Mouse (Mus musculus): Measurements from ENCODE around the gene Bicdl2.

Gene Bicdl2

DNA sequence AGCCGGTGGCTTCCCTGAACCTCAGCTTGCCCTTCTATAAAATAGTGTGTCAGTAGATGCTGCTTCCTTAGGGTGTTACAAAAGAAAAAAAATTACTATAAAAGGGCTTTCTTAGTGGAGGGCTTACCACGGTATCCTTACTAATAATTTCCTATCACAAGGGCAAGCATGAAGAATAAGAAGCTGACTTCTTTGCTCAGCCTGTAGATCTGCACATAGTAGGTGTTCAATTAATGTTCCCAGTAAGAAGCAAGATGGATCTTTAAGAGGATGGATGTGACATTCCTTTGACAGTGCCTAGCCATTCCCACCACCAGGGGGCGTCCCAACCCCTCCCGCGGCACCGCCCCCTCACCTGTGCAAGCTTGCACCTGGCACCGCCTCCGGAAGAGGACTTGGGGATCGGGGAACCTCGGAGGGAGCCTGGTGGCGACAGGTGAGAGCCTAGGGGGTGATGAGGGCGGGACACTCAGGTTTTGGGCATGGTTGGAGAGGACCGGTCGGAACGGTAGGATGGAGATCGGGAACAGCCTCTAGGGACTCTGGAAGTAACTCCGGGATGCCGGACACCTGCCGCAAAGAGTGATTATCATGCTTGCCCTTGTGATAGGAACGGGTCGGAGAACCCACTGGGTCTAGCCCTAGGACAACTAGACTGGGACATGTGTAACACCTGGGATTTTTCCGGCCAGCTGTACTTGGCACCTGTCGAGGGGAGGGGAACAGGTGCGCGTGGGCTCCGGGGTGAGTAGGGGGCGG, at the start of gene Bicdl2:
Gene Bicdl2 (plus strand): TSS at position 390 of the 759 bp plus-strand sequence.
- peak; percentile 63 for DNase-seq (ENCODE audit: low spot score)

DNA sequence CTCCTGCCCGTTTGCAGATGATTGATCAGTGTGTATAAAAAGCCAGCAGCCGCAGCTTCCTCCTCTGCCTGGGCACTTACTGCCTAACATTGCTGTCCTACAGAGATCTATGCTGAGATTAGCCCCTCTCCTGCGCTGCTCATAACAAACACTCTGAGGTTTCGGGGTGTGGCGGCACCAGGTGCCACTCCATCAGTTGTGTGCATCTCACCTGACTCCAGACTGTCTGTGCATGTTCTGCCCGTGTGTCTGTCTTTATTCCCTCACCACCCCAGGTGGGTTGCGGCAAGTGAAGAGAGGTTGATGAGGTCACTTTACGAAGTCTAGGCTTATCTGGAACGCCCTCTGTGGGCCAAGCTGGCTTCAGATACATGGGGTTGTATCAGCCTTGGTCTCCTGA, 43.2 kb upstream of the Bicdl2 start:
- no peak for DNase-seq (ENCODE audit: low spot score)

DNA sequence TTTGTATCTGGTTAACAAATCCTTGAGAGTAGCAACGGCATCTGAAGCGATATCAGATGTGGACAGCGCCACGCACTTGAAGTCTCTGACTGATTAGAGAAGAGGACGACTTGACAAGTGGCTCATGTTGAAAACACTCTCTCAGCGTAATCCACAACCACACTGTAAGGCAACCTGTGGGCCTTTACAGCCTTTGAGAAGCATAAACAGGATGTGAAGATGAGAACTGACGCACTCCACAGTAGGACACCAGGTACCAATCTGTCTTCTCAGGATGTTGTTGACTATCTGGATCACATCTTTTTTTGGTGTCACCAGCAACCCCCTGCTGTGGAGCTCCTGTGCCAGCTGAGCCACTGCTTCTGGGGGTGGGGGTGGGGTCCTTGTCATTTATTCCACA, 40.0 kb upstream of the Bicdl2 start:
- no peak for DNase-seq (ENCODE audit: low spot score)

DNA sequence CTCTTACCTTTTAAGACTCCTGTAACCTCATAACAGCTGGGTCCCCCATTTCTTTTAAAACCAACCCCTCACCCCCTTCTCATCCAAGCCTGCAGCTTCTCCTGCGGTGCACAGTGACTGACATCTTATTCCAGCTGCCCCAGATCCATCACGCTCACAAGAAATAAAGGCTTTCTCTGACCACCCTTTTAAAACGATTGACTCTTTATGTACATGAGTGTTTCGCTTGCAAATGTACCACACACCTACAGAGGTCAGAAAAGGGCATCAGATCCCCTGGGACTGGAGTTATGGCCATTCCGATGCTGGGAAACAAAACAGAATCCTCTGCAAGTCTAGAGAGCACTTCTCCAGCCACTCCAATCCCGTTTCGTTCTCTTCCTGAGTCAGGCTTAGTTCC, 32.5 kb upstream of the Bicdl2 start:
- no peak for DNase-seq (ENCODE audit: low spot score)

DNA sequence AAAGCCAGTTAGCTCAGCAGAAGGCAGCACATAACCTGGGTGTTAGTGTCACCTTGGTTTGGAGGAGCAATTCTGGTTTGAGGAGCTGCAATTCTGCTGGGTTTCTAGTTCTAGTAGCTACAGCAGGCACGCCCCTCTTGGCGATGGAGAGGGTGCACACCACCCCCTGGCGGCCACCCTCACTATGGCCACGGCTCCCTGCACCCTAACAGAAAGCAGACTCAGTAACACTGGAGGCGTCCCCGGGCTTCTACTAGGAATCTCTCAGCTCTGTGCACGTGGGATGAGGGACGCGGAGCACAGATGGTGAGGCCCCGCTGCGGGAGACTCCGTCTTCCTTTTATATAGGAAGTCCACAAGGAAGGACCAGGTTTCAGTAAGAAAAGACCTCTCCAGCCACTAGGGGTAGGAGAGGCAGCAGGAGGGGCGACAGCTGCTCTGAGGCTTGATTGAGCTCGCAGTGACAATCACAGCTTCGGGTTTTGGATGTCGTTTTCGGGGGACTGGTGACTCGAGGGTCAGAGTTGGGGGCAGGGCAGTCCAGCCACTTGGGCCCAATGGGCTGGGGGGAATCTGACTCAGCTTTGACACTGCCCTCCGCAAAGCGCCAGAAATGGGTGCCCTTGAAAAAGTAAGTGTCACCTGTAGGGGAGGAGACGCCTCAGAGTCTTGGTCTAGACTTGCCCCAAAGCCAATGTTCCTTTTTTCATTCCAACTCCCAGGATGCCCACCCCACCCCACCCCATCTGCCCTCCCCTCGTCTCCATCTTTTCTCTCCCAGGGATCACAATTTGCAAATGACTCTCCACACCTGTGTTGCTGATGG, 29.9 kb upstream of the Bicdl2 start:
- DNase-seq (ENCODE audit: low spot score) = peak; percentile 82

DNA sequence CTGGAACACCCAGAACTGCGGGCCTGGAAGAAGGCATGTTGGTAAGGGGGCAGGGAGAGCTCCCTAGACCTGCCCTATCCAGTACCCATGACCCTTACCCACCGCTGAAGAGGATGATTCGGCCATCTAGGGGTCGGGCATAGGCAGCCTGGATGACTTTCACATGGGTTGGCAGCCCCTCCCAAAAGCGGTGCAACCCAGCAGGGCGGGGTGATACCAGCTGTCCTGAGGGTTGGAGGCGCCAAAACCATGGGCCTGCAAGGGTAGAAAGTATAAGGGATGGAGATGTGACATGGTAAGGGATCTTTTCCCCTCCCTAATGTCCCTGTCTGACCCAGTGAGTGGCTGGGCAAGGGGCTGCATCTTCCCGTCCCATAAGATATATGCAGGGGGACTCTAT, 29.1 kb upstream of the Bicdl2 start:
- no peak for DNase-seq (ENCODE audit: low spot score)

DNA sequence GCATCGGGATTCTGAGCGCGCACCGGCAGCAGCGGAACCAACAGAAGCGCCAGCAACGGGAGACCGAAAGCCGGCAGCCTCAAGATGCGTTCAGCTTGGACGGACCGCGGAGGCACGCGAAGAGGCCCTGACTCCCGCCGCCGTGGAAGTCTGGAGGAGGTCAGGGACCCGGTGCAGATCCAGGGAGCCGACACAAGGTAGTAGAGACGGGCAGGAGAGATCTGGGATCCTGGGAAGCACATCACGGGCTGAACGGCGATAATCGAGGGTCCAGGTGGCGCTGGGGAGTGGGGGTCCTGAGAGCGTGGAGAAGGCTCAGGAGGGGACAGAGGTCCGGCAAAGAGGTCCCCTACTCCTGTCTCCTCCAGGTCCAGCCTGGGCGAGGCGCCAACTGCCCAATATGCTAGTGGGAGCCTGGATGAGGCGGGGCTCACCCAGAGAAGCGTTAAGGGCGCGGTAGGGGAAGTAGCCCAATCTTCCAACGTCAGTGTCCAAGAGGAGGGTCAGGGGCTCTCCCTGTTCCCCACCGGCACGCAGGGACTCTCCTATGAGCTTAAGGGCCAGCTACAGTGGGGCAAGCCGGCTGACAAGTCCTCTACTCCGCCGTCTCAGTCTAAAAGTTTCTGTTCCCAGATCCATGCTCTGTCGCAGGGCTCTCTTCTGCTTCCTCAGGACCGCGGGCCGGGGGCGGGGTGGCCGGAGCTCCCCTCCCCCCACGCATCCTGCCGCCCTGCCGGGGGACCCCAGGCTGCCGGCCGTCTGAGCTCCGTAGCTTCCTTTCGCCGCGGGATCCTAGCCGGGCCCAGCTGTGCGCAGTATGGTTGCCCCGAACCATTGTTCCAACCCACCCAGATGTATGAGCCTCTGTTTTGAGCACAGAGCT, 15.5 kb upstream of the Bicdl2 start, which contains the start of gene Mmp25:
Gene Mmp25 (minus strand): TSS at position 665 of the 883 bp plus-strand sequence.
- no peak for DNase-seq (ENCODE audit: low spot score)

DNA sequence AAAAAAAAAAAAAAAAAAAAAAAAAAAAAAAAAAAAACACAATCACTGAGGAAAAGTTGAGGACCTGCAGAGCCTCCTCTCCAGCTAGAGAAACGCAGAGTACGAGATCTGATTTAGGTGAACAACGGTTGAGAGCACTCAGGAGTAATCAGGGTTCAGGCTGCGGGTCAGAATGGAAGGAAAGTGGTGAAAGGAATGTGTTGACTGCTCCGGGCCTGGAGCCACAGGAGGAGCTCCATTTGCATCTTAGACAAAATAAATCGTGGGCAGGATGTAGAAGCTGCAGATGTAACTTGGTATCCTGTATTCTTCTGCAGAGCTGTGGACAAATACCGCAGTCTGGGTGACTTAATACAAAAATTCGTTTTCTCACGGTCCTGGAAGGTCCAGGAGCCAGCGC, 14.4 kb upstream of the Bicdl2 start:
- no peak for DNase-seq (ENCODE audit: low spot score)

DNA sequence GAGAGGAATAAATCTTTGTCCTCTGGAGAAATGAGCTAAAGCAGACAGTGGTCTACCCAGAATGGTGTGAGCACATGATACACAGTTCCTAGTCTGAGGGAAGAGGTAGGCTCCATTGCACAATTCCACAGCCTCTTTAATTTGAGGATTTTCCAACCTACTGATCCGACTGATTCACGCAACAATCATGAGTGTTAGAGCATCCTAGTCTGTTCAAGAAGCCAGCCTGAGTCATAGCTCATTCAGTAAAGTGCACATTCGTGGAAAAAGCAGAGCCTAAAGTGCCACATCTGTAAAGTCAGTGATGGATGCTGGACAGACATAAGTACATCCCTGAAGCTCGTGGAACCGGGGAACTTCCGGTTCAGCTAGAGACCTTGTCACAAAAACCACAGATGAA, 8.9 kb upstream of the Bicdl2 start:
- no peak for DNase-seq (ENCODE audit: low spot score)

DNA sequence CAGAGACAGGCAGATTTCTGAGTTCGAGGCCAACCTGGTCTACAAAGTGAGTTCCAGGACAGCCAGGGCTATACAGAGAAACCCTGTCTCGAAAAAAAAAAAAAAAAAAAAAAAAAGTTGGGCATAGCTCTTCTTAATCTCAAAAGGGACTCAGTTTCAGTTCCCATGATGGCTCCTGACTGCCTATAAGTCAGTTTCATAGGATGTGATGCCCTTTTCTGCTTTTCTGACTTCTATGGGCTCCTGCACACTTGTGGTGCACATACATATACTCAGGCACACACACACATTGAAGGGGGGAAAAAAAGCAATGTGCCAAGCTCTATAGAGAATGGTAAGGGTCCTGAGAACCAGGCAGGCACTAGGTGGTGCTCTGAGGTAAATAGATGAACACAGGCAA, 7.0 kb upstream of the Bicdl2 start:
- no peak for DNase-seq (ENCODE audit: low spot score)

DNA sequence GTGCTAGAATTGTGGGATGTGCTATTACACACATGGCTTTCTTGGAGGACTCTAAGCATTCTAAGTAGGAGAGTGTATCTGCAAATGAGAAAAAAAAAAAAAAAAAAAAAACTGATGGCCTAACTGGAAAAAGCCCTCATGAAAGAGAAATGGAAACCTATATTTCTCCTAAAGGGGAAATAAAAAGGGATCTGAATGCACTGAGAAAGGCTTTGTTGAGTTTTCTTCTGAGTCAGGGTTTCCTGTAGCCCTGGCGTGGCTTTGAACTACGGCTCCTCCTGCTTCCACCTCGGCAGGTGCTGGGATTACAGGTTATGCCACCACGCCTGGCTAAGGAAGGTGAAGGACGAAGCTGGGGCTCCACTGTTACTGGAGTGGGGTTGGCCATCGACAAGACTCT, 6.3 kb upstream of the Bicdl2 start:
- DNase-seq (ENCODE audit: low spot score) = no peak

DNA sequence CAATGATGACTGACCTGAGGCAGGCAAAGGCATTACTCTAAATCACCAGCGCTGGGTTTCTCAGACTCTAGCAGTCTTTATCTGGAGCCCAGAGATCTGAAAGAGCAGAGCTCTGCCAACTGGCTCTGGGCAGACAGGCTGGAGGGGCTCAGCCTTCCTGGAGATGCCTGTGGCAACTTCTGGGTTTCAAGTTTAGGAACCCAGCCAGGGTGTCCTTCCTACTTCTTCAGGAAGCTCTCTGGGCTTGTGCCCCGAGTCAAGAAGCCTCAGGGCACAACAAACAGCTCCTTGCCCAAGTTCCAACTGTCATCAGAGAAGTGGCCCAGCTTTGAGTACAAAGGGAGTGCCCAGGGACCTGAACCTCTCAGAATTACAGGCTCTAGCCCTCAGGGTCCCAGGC, 5.9 kb upstream of the Bicdl2 start:
- no peak for DNase-seq (ENCODE audit: low spot score)

DNA sequence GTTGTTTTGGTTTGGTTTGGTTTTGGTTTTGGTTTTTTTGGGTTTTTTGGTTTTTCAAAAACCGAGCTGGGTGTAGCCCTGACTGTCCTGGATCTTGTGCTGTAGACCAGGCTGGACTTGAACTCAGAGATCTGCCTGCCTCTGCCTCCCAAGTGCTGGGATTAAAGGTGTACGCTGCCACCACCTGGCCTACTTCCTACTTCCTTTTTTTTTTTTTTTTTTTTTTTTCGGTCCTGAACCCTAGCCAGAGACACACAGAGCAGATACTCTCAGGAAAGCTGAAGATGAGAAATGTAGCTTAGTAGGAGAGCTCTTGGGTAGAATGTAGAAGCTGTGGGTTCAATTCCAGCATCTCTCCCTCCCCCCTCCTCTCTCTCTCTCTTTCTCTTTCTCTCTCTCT, 1.9 kb upstream of the Bicdl2 start:
- no peak for DNase-seq (ENCODE audit: low spot score)

DNA sequence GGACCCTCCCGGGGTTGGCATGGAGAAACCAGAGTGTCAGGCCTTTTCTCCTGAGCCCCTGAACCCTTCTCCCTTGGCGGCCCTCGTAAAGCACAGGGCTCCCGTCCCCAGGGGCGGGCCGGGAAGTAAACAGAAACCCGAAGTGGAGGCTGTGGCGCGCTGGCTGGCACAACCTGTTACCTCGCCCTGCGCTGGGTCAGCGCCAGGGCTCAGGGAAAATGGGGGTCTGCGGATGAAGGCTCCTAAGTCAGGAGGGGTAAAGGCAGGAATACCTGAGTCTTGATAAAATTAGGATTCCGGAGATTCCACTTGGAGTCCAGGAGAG, 532 bp downstream of the Bicdl2 start:
- DNase-seq (ENCODE audit: low spot score) = no peak

DNA sequence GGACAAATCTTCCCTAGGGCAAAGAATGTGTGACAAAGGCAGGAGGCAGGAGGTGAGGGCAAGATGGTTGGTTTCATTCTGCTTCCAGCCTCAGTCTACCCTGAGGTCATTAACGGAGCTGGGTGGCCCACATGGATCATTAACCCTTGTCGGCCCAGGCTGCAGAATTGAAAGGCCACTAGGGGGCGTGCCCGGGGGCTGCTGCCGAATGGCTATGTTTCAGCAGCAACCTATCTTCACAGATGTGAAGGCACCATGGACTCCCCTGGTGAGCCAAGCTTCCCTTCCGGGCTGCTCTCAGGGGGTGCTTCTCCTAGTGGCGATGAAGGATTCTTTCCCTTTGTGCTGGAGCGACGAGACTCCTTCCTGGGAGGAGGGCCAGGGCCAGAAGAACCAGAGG, 1.2 kb downstream of the Bicdl2 start:
- DNase-seq (ENCODE audit: low spot score) = no peak

DNA sequence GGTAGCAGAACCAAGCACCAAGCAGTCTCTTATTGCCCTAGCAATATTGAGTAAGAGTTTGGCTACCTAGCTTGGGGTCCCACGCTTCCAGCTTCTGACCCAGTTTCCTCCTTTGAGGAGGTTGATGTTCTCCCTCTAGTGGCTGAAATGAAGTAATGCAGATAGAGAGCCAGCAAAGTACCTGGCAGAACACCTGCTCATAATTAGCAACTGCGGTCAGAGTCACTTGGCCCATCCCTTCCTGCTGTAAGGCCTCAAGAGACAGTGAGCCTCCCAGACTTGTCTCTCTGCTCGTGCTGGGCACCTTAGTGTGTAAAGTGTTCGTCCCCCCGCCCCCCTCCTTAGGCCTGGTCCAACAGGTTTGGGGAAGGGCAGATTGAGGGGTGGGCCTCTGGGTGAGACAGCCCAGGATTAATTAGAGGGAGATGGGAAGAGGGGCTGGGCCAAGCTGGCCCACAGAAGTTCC, 4.3 kb downstream of the Bicdl2 start:
- no peak for DNase-seq (ENCODE audit: low spot score)

DNA sequence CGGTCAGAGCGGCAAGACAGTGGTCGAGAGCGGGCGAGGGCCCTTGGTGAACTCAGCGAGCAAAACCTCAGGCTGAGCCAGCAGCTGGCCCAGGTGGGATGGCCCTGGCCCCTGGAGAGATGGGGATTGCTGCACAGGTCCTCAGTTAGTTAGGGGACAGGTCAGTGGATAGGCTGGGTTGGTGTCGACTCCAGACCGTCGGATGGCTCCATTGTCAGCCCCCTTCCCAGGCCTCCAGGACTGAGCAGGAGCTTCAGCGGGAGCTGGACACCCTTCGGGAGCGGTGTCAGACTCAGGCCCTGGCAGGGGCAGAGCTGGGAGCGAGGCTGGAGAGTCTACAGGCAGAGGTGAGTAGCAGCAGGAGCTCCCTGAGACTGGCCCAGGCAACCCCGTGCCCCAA, 5.2 kb downstream of the Bicdl2 start:
- no peak for DNase-seq (ENCODE audit: low spot score)

DNA sequence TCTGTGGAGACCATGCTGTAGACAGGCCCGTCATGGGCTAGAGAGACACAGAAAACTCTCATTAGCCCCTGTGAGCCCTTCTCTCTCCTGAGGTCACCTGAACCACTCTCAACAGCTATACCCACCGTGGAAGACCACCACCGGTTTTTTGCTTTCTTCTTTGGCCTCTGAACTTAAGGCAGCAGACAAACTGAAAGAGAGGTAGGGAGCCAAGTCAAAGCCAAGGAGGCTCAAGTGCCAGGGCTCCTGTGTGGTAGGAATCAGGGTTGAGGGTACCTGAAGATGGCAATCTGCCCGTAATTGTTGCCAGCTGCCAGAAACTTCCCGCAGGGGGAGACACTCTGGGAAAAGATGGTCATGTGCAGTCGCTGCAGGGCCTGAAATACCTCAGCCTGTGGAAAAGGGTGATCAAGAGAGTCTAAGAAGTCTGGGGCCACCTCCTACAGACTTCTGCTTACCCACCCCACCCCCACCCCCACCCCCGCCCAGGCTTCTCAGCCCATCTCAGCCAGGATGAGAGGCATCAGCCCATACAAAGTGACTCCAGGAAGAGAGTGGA, 10.3 kb downstream of the Bicdl2 start:
- no peak for DNase-seq (ENCODE audit: low spot score)

DNA sequence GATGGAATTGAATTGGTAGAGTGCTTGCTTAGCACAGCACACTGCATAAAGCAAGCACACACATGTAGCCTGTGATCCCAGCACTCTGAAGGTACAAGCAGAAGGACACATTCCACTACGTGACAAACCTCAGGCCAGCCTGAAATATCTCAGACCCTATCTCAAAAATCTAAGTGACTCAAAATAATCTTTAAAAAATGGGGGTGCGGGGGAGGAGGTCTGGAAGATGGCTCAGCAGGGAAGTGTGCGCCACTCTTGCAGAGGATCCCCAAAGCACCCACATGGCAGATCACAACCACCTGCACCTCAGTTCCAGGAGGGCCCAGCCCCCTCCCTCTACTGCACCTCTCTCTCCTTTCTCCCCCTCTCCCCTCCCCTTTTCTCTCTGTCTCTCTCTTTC, 11.2 kb downstream of the Bicdl2 start:
- DNase-seq (ENCODE audit: low spot score) = no peak

DNA sequence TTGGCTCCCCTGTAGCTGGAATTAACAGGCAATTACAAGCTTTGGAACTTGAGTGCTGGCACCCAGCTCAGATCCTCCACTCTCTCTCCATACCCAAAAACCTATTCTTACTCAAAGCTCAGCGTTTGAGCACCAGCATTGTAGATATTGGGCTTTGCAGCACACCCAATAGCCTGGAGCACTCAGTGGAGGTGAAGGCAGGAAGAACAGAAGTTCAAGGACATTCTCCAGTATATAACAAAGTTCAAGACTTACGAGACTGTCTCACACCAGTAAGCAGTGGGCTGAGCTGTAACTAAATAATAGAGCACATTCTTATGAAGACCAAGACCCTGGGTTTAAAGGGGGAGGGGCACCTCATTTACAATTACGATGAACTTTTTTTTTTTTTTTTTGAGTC, 12.5 kb downstream of the Bicdl2 start:
- DNase-seq (ENCODE audit: low spot score) = no peak

DNA sequence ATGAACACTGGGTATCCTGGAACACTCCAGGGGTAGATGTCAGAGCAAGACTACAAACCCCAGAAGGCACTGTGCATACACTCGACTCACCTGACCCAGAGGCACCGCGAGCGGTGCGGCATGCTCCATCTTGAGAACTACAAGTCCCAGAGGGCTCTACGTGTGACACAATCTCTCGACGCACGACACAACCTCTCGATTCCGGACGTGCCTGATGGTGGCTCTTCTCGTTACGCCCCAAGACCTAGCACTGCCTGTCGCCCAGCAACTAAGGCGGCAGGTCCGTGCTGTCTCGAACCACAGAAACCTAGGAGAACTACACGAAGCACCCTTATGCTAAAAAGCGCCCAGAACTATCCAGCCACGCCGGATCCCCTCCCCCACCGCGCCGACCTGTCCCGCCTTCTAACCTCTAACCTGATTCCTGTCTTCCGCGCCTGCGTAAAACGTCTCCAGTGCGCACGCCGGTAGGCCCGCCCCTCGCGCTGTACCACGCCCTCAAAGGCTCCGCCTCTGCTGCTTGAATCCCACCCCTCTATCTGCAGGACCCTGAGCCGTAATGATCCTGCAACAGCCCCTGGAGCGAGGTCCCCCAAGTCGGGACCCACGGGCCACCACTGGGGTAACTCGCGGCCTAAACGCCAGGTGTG, 13.2 kb downstream of the Bicdl2 start, which contains the start of the genes Hcfc1r1 and Thoc6:
Gene Hcfc1r1 (plus strand): TSS at position 173 of the 650 bp plus-strand sequence.
Gene Thoc6 (minus strand): TSS at position 459 of the 650 bp plus-strand sequence.
- peak; percentile 82 for DNase-seq (ENCODE audit: low spot score)

Data from ovary, postnatal 14 days (tissue).